Mouse (Mus musculus): ENCODE measurements around the gene Treml1.

DNA sequence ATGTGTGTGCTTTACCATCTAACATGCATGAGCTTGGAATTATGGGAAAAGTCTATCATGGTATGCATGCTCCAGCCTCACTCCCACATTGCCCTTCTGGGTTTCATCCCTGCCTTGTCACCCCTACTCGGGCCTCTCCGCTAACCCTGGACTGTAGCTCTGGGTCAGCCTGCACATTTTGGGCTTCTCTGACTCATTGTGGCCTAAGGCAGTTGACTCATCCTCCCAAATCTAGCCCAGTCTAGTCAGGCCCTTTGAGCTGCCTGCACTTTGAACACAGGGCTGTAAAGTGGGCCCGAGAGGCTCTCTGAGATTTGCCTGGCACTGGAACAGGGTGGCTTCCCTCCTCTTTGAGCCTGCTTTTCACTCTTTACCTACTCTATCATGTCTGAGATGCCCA, 3.9 kb upstream of the Treml1 start:
- TF ChIP-seq CTCF (conservative IDR thresholded peaks at IDR 0.05; ENCODE audit: low read length) (no peak), POU5F1 (IDR thresholded peaks at IDR 0.05; ENCODE audit: borderline replicate concordance, low read length) (no peak), NANOG (IDR thresholded peaks at IDR 0.05; ENCODE audit: borderline replicate concordance, low read length) (no peak)
